Mouse (Mus musculus) megakaryocyte, embryonic 14.5 days (primary cell): Measurements from ENCODE around the gene Adamts20.

ENCODE experiments used
- FLI1 ChIP-seq: IDR thresholded peaks from 2 replicates; pipeline ENCODE4 v1.6.1; 2012; ENCODE audit warnings: low read length, inconsistent platforms, mixed read lengths
- GATA1 ChIP-seq: IDR thresholded peaks from 3 replicates; pipeline ENCODE4 v1.6.1; 2012; ENCODE audit warnings: mixed read lengths, low read length, inconsistent platforms, borderline replicate concordance

DNA sequence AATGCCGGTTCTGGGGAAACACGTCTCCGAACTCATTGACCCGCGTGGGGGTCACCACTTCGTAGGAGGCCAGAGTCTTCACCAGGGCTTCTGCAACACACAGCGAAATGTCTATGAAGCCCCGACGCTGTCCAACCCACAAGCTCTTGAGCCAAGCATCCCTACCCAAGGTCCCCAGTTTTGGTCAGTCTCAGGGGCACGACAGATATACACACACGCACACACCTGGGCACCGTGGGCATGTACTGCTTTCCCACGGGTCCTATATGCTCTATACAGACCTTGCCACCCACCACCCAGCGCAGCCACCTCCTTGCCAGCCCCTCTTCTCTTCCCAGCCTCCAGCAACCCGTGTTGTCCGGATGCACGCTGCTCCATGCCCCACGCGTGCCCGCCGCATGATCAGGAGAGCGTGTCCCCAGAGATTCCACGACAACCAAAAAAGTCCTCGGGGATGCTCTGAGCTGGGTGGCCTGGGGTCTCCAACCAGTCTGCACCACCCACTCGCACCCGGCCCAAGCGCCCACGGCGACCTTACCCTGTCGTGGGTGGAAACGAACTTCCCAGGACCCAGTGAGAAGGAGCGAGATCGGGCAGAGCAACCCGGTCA lies 61.7 kb downstream of the Adamts20 start:
- TF ChIP-seq FLI1: no peak
- TF ChIP-seq GATA1: no peak
